Mouse (Mus musculus): ENCODE results near the gene Naglu. TPM values are rescaled to one million over a fixed set of nuclear protein-coding genes. Genes with fewer than 3 reads are reported as not detected.
"Not testable (repeated sequence)": the region's sequence is repeated elsewhere in the genome, so short reads cannot be mapped to it uniquely, and the experiment has no call there.

Naglu gene
- polyA plus RNA-seq, 1 experiment from 2014 or later, result 12.5 TPM

- H3K4me3 ChIP-seq (ENCODE audit: control insufficient read depth in 1 of 2, insufficient read depth in 1 of 2, low read depth in 1 of 2, low read length in 2 of 2); H3K27ac ChIP-seq (replicated peaks in 1 of 2; ENCODE audit: control insufficient read depth in 1 of 2, insufficient read depth in 1 of 2, low read depth in 2 of 2, low read length in 2 of 2); H3K9ac ChIP-seq (ENCODE audit: low read length); H3K4me2 ChIP-seq (ENCODE audit: low read length); ATAC-seq (ENCODE audit: insufficient number of reproducible peaks, insufficient read depth, low FRiP score, low read depth); H3K9me3 ChIP-seq (ENCODE audit: control insufficient read depth, low read length); H3K27me3 ChIP-seq (ENCODE audit: control insufficient read depth, insufficient read depth, low read length): not testable (repeated sequence)
- WGBS, result 88% methylated on average over 8 of the region's 9 CpGs
- Histone ChIP-seq H3K36me3 (ENCODE audit: control insufficient read depth, insufficient read depth, low read length) (peaks cover 50% of the 10 kb centered on the region), H3K4me1 (ENCODE audit: control insufficient read depth in 2 of 2, insufficient read depth in 2 of 2, low read length in 2 of 2) (peaks cover 3 to 13% of the 10 kb centered on the region in 2 experiments)
These were observed 55.2 kb downstream of the Naglu start for GRCm38 (mm10) chr11:101125008-101125407.

GRCm38 (mm10) chr11:101127075-101127474 lies 57.3 kb downstream of the Naglu start:
- no peak overlapping the region for H3K4me2 ChIP-seq (ENCODE audit: low read length)
- H3K27me3 ChIP-seq (ENCODE audit: control insufficient read depth, insufficient read depth, low read length), result no peaks in the 10 kb centered on the region
- H3K4me3 ChIP-seq (ENCODE audit: control insufficient read depth in 1 of 2, insufficient read depth in 1 of 2, low read depth in 1 of 2, low read length in 2 of 2), result no peak overlapping the region
- H3K27ac ChIP-seq (replicated peaks in 1 of 2; ENCODE audit: control insufficient read depth in 1 of 2, insufficient read depth in 1 of 2, low read depth in 2 of 2, low read length in 2 of 2), result no peak overlapping the region
- no peak for ATAC-seq (ENCODE audit: insufficient number of reproducible peaks, insufficient read depth, low FRiP score, low read depth)
- peaks cover 11 to 15% of the 10 kb centered on the region in 2 experiments; a peak in 3 of 4 replicates for H3K4me1 ChIP-seq (ENCODE audit: control insufficient read depth in 2 of 2, insufficient read depth in 2 of 2, low read length in 2 of 2)
- no peak overlapping the region for H3K9ac ChIP-seq (ENCODE audit: low read length)
- H3K36me3 ChIP-seq (ENCODE audit: control insufficient read depth, insufficient read depth, low read length), result peaks cover 44% of the 10 kb centered on the region
- no peaks in the 10 kb centered on the region for H3K9me3 ChIP-seq (ENCODE audit: control insufficient read depth, low read length)
- 67% methylated on average over 1 of the region's 1 CpGs for WGBS

Small RNA genes lying within 50 kb of the gene (microRNA-seq; reads per million reads assigned to microRNA genes)
- gene Mir6928, result 1.1 reads per million

Other genes starting within 250 kb of the Naglu start
- gene Stat5b, start 219.3 kb upstream of the Naglu start, polyA plus RNA-seq (2014; fragmentation: Nextera tagmentation; extraction: Ambion mirVana), result 28.8 and 31.4 TPM in 2 replicates
- 5.6 and 6.4 TPM in 2 replicates for gene Stat5a, start 210.7 kb upstream of the Naglu start, polyA plus RNA-seq (2014; fragmentation: Nextera tagmentation; extraction: Ambion mirVana)
- gene Stat3, start 130.5 kb upstream of the Naglu start, polyA plus RNA-seq (2014; fragmentation: Nextera tagmentation; extraction: Ambion mirVana), result 51.8 and 53.3 TPM in 2 replicates
- gene Cavin1, start 99.1 kb upstream of the Naglu start, polyA plus RNA-seq (2014; fragmentation: Nextera tagmentation; extraction: Ambion mirVana), result 200 and 204 TPM in 2 replicates
- gene Atp6v0a1, start 60.6 kb upstream of the Naglu start, polyA plus RNA-seq (2014; fragmentation: Nextera tagmentation; extraction: Ambion mirVana), result 54.8 and 57.2 TPM in 2 replicates
- gene Hsd17b1, start 8.4 kb downstream of the Naglu start, polyA plus RNA-seq (2014; fragmentation: Nextera tagmentation; extraction: Ambion mirVana), result 0.30 TPM in 1 of 2 replicates, not detected in the other
- 27.4 and 31.4 TPM in 2 replicates for gene Coasy, start 12.6 kb downstream of the Naglu start, polyA plus RNA-seq (2014; fragmentation: Nextera tagmentation; extraction: Ambion mirVana)
- 32.4 and 35.7 TPM in 2 replicates for gene Mlx, start 17.3 kb downstream of the Naglu start, polyA plus RNA-seq (2014; fragmentation: Nextera tagmentation; extraction: Ambion mirVana)
- gene Psmc3ip, start 25.4 kb downstream of the Naglu start, polyA plus RNA-seq (2014; fragmentation: Nextera tagmentation; extraction: Ambion mirVana), result 22.8 and 22.9 TPM in 2 replicates
- gene Retreg3, start 49.9 kb downstream of the Naglu start, polyA plus RNA-seq (2014; fragmentation: Nextera tagmentation; extraction: Ambion mirVana), result 6.7 and 8.0 TPM in 2 replicates
- gene Tubg1, start 49.9 kb downstream of the Naglu start, polyA plus RNA-seq (2014; fragmentation: Nextera tagmentation; extraction: Ambion mirVana), result 63.1 and 68.6 TPM in 2 replicates
- 4.1 and 4.4 TPM in 2 replicates for gene Tubg2, start 85.9 kb downstream of the Naglu start, polyA plus RNA-seq (2014; fragmentation: Nextera tagmentation; extraction: Ambion mirVana)
- 0.69 and 1.1 TPM in 2 replicates for gene Cntnap1, start 100.5 kb downstream of the Naglu start, polyA plus RNA-seq (2014; fragmentation: Nextera tagmentation; extraction: Ambion mirVana)
- gene Plekhh3, start 101.3 kb downstream of the Naglu start, polyA plus RNA-seq (2014; fragmentation: Nextera tagmentation; extraction: Ambion mirVana), result 11.3 and 12.8 TPM in 2 replicates
- 0.30 TPM in 1 of 2 replicates, not detected in the other for gene Ccr10, start 105.4 kb downstream of the Naglu start, polyA plus RNA-seq (2014; fragmentation: Nextera tagmentation; extraction: Ambion mirVana)
- gene Ezh1, start 156.5 kb downstream of the Naglu start, polyA plus RNA-seq (2014; fragmentation: Nextera tagmentation; extraction: Ambion mirVana), result 13.6 and 16.6 TPM in 2 replicates
- gene Ramp2, start 176.0 kb downstream of the Naglu start, polyA plus RNA-seq (2014; fragmentation: Nextera tagmentation; extraction: Ambion mirVana), result 272 and 281 TPM in 2 replicates
- 111 and 123 TPM in 2 replicates for gene Vps25, start 183.7 kb downstream of the Naglu start, polyA plus RNA-seq (2014; fragmentation: Nextera tagmentation; extraction: Ambion mirVana)
- 5.8 and 9.5 TPM in 2 replicates for gene Wnk4, start 190.6 kb downstream of the Naglu start, polyA plus RNA-seq (2014; fragmentation: Nextera tagmentation; extraction: Ambion mirVana)
- 0.51 and 1.1 TPM in 2 replicates for gene Cntd1, start 209.0 kb downstream of the Naglu start, polyA plus RNA-seq (2014; fragmentation: Nextera tagmentation; extraction: Ambion mirVana)
- 188 and 203 TPM in 2 replicates for gene Coa3, start 209.1 kb downstream of the Naglu start, polyA plus RNA-seq (2014; fragmentation: Nextera tagmentation; extraction: Ambion mirVana)
- gene Becn1, start 232.3 kb downstream of the Naglu start, polyA plus RNA-seq (2014; fragmentation: Nextera tagmentation; extraction: Ambion mirVana), result 134 and 149 TPM in 2 replicates
- 62.5 and 66.5 TPM in 2 replicates for gene Psme3, start 246.2 kb downstream of the Naglu start, polyA plus RNA-seq (2014; fragmentation: Nextera tagmentation; extraction: Ambion mirVana)

Measured in heart, embryonic 14.5 days (tissue).